Mouse (Mus musculus) C2C12 (cell line): ENCODE measurements around the gene Lrmda.

Source experiments
- CEBPB ChIP-seq: IDR thresholded peaks from one replicate; pipeline ENCODE4 v1.6.1; 2011; ENCODE audit warnings: low read depth, mild to moderate bottlenecking, control low read depth, moderate library complexity
- CTCF ChIP-seq: IDR thresholded peaks from one replicate; pipeline ENCODE4 v1.5.1; 2011; ENCODE audit not compliant: control insufficient read depth, insufficient read depth, insufficient read length
- MAX ChIP-seq: IDR thresholded peaks from one replicate; pipeline ENCODE4 v1.6.1; 2011; ENCODE audit warnings: mild to moderate bottlenecking, control low read depth
- MYOD1 ChIP-seq: IDR thresholded peaks from one replicate; pipeline ENCODE4 v1.6.1; 2011; ENCODE audit warnings: low read depth; ENCODE audit not compliant: control insufficient read depth, insufficient read length
- USF1 ChIP-seq: IDR thresholded peaks from one replicate; pipeline ENCODE4 v1.6.1; 2011; ENCODE audit warnings: low read depth, mild to moderate bottlenecking, control low read depth, moderate library complexity

- TF ChIP-seq CTCF (no peak), USF1 (no peak), CEBPB (no peak), MYOD1 (no peak), MAX (no peak)
These were observed 454.5 kb downstream of the Lrmda start for GRCm38 (mm10) chr14:22473991-22474390.
